Mouse (Mus musculus): ENCODE measurements around the gene Rac3.
A peak's percentile ranks its signal among the peaks of the same experiment; 100 is the strongest.
"Not testable (repeated sequence)": the region's sequence is repeated elsewhere in the genome, so short reads cannot be mapped to it uniquely, and the experiment has no call there.

Gene Rac3

GRCm38 (mm10) chr11:120729432-120730050, 8.3 kb downstream of the Rac3 start:
- H3K36me3 ChIP-seq (ENCODE audit: control insufficient read depth, insufficient read depth, low read length, poor library complexity, severe bottlenecking), result not testable (repeated sequence)
- peak; percentile 67 for DNase-seq (ENCODE audit: low read depth, low spot score)

GRCm38 (mm10) chr11:120730331-120730870, 9.1 kb downstream of the Rac3 start:
- H3K36me3 ChIP-seq (ENCODE audit: control insufficient read depth, insufficient read depth, low read length, poor library complexity, severe bottlenecking), result no peaks in the 10 kb centered on the region
- H3K27me3 ChIP-seq (ENCODE audit: control insufficient read depth, insufficient read depth, low read length, poor library complexity, severe bottlenecking), result no peaks in the 10 kb centered on the region
- no peak for DNase-seq (ENCODE audit: low read depth, low spot score)

More at GRCm38 (mm10) chr11:120729432-120730050, 8.3 kb downstream of the Rac3 start:
- not testable (repeated sequence) for H3K27me3 ChIP-seq (ENCODE audit: control insufficient read depth, insufficient read depth, low read length, poor library complexity, severe bottlenecking)

GRCm38 (mm10) chr11:120731395-120731794, 10.1 kb downstream of the Rac3 start:
- DNase-seq (ENCODE audit: low read depth, low spot score), result no peak
- no peaks in the 10 kb centered on the region for H3K36me3 ChIP-seq (ENCODE audit: control insufficient read depth, insufficient read depth, low read length, poor library complexity, severe bottlenecking)
- no peaks in the 10 kb centered on the region for H3K27me3 ChIP-seq (ENCODE audit: control insufficient read depth, insufficient read depth, low read length, poor library complexity, severe bottlenecking)

- no peaks in the 10 kb centered on the region for H3K36me3 ChIP-seq (ENCODE audit: control insufficient read depth, insufficient read depth, low read length, poor library complexity, severe bottlenecking)
- H3K27me3 ChIP-seq (ENCODE audit: control insufficient read depth, insufficient read depth, low read length, poor library complexity, severe bottlenecking), result no peaks in the 10 kb centered on the region
- no peak for DNase-seq (ENCODE audit: low read depth, low spot score)
Observed at GRCm38 (mm10) chr11:120731858-120732680, 10.8 kb downstream of the Rac3 start, which contains the start of gene Cbr2. Gene Cbr2 (minus strand): TSS chr11:120732114.

- Histone ChIP-seq H3K27me3 (ENCODE audit: control insufficient read depth, insufficient read depth, low read length, poor library complexity, severe bottlenecking) (no peaks in the 10 kb centered on the region), H3K36me3 (ENCODE audit: control insufficient read depth, insufficient read depth, low read length, poor library complexity, severe bottlenecking) (no peaks in the 10 kb centered on the region)
- no peak for DNase-seq (ENCODE audit: low read depth, low spot score)
Observed at GRCm38 (mm10) chr11:120733521-120733920, 12.3 kb downstream of the Rac3 start.

GRCm38 (mm10) chr11:120736424-120736823, 15.2 kb downstream of the Rac3 start:
- DNase-seq (ENCODE audit: low read depth, low spot score), result no peak
- H3K36me3 ChIP-seq (ENCODE audit: control insufficient read depth, insufficient read depth, low read length, poor library complexity, severe bottlenecking), result no peaks in the 10 kb centered on the region
- no peaks in the 10 kb centered on the region for H3K27me3 ChIP-seq (ENCODE audit: control insufficient read depth, insufficient read depth, low read length, poor library complexity, severe bottlenecking)

- no peaks in the 10 kb centered on the region for H3K36me3 ChIP-seq (ENCODE audit: control insufficient read depth, insufficient read depth, low read length, poor library complexity, severe bottlenecking)
- H3K27me3 ChIP-seq (ENCODE audit: control insufficient read depth, insufficient read depth, low read length, poor library complexity, severe bottlenecking), result no peaks in the 10 kb centered on the region
- no peak for DNase-seq (ENCODE audit: low read depth, low spot score)
Observed at GRCm38 (mm10) chr11:120740981-120741380, 19.7 kb downstream of the Rac3 start.

- Histone ChIP-seq H3K36me3 (ENCODE audit: control insufficient read depth, insufficient read depth, low read length, poor library complexity, severe bottlenecking) (no peaks in the 10 kb centered on the region), H3K27me3 (ENCODE audit: control insufficient read depth, insufficient read depth, low read length, poor library complexity, severe bottlenecking) (no peaks in the 10 kb centered on the region)
- DNase-seq (ENCODE audit: low read depth, low spot score), result no peak
Observed at GRCm38 (mm10) chr11:120744121-120744701, 22.9 kb downstream of the Rac3 start.

GRCm38 (mm10) chr11:120747974-120748373, 26.7 kb downstream of the Rac3 start:
- no peaks in the 10 kb centered on the region for H3K27me3 ChIP-seq (ENCODE audit: control insufficient read depth, insufficient read depth, low read length, poor library complexity, severe bottlenecking)
- no peak for DNase-seq (ENCODE audit: low read depth, low spot score)
- H3K36me3 ChIP-seq (ENCODE audit: control insufficient read depth, insufficient read depth, low read length, poor library complexity, severe bottlenecking), result no peaks in the 10 kb centered on the region

- DNase-seq (ENCODE audit: low read depth, low spot score), result peak; percentile 76
- Histone ChIP-seq H3K36me3 (ENCODE audit: control insufficient read depth, insufficient read depth, low read length, poor library complexity, severe bottlenecking) (no peaks in the 10 kb centered on the region), H3K27me3 (ENCODE audit: control insufficient read depth, insufficient read depth, low read length, poor library complexity, severe bottlenecking) (no peaks in the 10 kb centered on the region)
Observed at GRCm38 (mm10) chr11:120749430-120749829, 28.2 kb downstream of the Rac3 start.

GRCm38 (mm10) chr11:120751606-120752005, 30.3 kb downstream of the Rac3 start:
- DNase-seq (ENCODE audit: low read depth, low spot score), result no peak

GRCm38 (mm10) chr11:120760236-120760635, 39.0 kb downstream of the Rac3 start:
- Histone ChIP-seq H3K27me3 (ENCODE audit: control insufficient read depth, insufficient read depth, low read length, poor library complexity, severe bottlenecking) (no peaks in the 10 kb centered on the region), H3K36me3 (ENCODE audit: control insufficient read depth, insufficient read depth, low read length, poor library complexity, severe bottlenecking) (no peaks in the 10 kb centered on the region)
- no peak for DNase-seq (ENCODE audit: low read depth, low spot score)

More at GRCm38 (mm10) chr11:120751606-120752005, 30.3 kb downstream of the Rac3 start:
- H3K36me3 ChIP-seq (ENCODE audit: control insufficient read depth, insufficient read depth, low read length, poor library complexity, severe bottlenecking), result no peaks in the 10 kb centered on the region
- H3K27me3 ChIP-seq (ENCODE audit: control insufficient read depth, insufficient read depth, low read length, poor library complexity, severe bottlenecking), result no peaks in the 10 kb centered on the region

- no peak for DNase-seq (ENCODE audit: low read depth, low spot score)
- H3K36me3 ChIP-seq (ENCODE audit: control insufficient read depth, insufficient read depth, low read length, poor library complexity, severe bottlenecking), result no peaks in the 10 kb centered on the region
- no peaks in the 10 kb centered on the region for H3K27me3 ChIP-seq (ENCODE audit: control insufficient read depth, insufficient read depth, low read length, poor library complexity, severe bottlenecking)
Observed at GRCm38 (mm10) chr11:120761811-120762671, 40.8 kb downstream of the Rac3 start.

GRCm38 (mm10) chr11:120762672-120763041, 41.4 kb downstream of the Rac3 start, which contains the start of gene Hmga1b:
Gene Hmga1b (plus strand): TSS chr11:120762794.
- not testable (repeated sequence) for DNase-seq (ENCODE audit: low read depth, low spot score); H3K36me3 ChIP-seq (ENCODE audit: control insufficient read depth, insufficient read depth, low read length, poor library complexity, severe bottlenecking); H3K27me3 ChIP-seq (ENCODE audit: control insufficient read depth, insufficient read depth, low read length, poor library complexity, severe bottlenecking)

Measured in splenic B cell, adult 2 months (primary cell).